Mouse (Mus musculus): ENCODE results near the gene Hsd3b7. TPM values are rescaled to one million over a fixed set of nuclear protein-coding genes. Genes with fewer than 3 reads are reported as not detected.
A peak's percentile ranks its signal among the peaks of the same experiment; 100 is the strongest.
"Not testable (repeated sequence)": the region's sequence is repeated elsewhere in the genome, so short reads cannot be mapped to it uniquely, and the experiment has no call there.

Hsd3b7 gene
- total RNA-seq, 2 experiments from 2014 or later: 2.7 to 4.3 TPM

- no peak for ATAC-seq (replicated peaks; ENCODE audit: low FRiP score, poor library complexity, severe bottlenecking)
These were observed 14.0 kb downstream of the Hsd3b7 start for GRCm38 (mm10) chr7:127814241-127814921.

GRCm38 (mm10) chr7:127815116-127815665, 14.8 kb downstream of the Hsd3b7 start:
- no peak for ATAC-seq (replicated peaks; ENCODE audit: low FRiP score, poor library complexity, severe bottlenecking)

- ATAC-seq (replicated peaks; ENCODE audit: low FRiP score, poor library complexity, severe bottlenecking): no peak
These were observed 15.8 kb downstream of the Hsd3b7 start for GRCm38 (mm10) chr7:127815954-127816821.

- ATAC-seq (replicated peaks; ENCODE audit: low FRiP score, poor library complexity, severe bottlenecking): no peak
These were observed 16.6 kb downstream of the Hsd3b7 start for GRCm38 (mm10) chr7:127817053-127817452.

- ATAC-seq (replicated peaks; ENCODE audit: low FRiP score, poor library complexity, severe bottlenecking): no peak
These were observed 17.4 kb downstream of the Hsd3b7 start for GRCm38 (mm10) chr7:127817776-127818175.

GRCm38 (mm10) chr7:127820836-127821509, 20.6 kb downstream of the Hsd3b7 start:
- no peak for ATAC-seq (replicated peaks; ENCODE audit: low FRiP score, poor library complexity, severe bottlenecking)

GRCm38 (mm10) chr7:127822494-127822893, 22.1 kb downstream of the Hsd3b7 start:
- no peak for ATAC-seq (replicated peaks; ENCODE audit: low FRiP score, poor library complexity, severe bottlenecking)

- no peak for ATAC-seq (replicated peaks; ENCODE audit: low FRiP score, poor library complexity, severe bottlenecking)
These were observed 23.1 kb downstream of the Hsd3b7 start for GRCm38 (mm10) chr7:127823236-127824171.

- no peak for ATAC-seq (replicated peaks; ENCODE audit: low FRiP score, poor library complexity, severe bottlenecking)
These were observed 23.9 kb downstream of the Hsd3b7 start, which contains the start of the genes Stx4a and Stx1b for GRCm38 (mm10) chr7:127824176-127824871. Stx4a (plus strand) TSS chr7:127824294. Stx1b (minus strand) TSS chr7:127824549.

GRCm38 (mm10) chr7:127835550-127835949, 35.1 kb downstream of the Hsd3b7 start:
- ATAC-seq (replicated peaks; ENCODE audit: low FRiP score, poor library complexity, severe bottlenecking): no peak

- ATAC-seq (replicated peaks; ENCODE audit: low FRiP score, poor library complexity, severe bottlenecking): no peak
These were observed 37.1 kb downstream of the Hsd3b7 start for GRCm38 (mm10) chr7:127837473-127837872.

GRCm38 (mm10) chr7:127837878-127838277, 37.5 kb downstream of the Hsd3b7 start:
- ATAC-seq (replicated peaks; ENCODE audit: low FRiP score, poor library complexity, severe bottlenecking): not testable (repeated sequence)

- ATAC-seq (replicated peaks; ENCODE audit: low FRiP score, poor library complexity, severe bottlenecking): not testable (repeated sequence)
These were observed 39.6 kb downstream of the Hsd3b7 start for GRCm38 (mm10) chr7:127840031-127840430.

GRCm38 (mm10) chr7:127840886-127841285, 40.5 kb downstream of the Hsd3b7 start:
- peak; percentile 56 for ATAC-seq (replicated peaks; ENCODE audit: low FRiP score, poor library complexity, severe bottlenecking)

- peak; percentile 81 for ATAC-seq (replicated peaks; ENCODE audit: low FRiP score, poor library complexity, severe bottlenecking)
These were observed 41.1 kb downstream of the Hsd3b7 start for GRCm38 (mm10) chr7:127841340-127842000.

- ATAC-seq (replicated peaks; ENCODE audit: low FRiP score, poor library complexity, severe bottlenecking): peak; percentile 89
These were observed 41.8 kb downstream of the Hsd3b7 start for GRCm38 (mm10) chr7:127842001-127842718.
